Mouse (Mus musculus): ENCODE results near the gene Lhx1. TPM values are rescaled to one million over a fixed set of nuclear protein-coding genes. Genes with fewer than 3 reads are reported as not detected.

Gene Lhx1
- polyA plus RNA-seq (2016; fragmentation: Nextera tagmentation; extraction: Ambion mirVana) = 16.4 and 16.8 TPM in 2 replicates

DNA sequence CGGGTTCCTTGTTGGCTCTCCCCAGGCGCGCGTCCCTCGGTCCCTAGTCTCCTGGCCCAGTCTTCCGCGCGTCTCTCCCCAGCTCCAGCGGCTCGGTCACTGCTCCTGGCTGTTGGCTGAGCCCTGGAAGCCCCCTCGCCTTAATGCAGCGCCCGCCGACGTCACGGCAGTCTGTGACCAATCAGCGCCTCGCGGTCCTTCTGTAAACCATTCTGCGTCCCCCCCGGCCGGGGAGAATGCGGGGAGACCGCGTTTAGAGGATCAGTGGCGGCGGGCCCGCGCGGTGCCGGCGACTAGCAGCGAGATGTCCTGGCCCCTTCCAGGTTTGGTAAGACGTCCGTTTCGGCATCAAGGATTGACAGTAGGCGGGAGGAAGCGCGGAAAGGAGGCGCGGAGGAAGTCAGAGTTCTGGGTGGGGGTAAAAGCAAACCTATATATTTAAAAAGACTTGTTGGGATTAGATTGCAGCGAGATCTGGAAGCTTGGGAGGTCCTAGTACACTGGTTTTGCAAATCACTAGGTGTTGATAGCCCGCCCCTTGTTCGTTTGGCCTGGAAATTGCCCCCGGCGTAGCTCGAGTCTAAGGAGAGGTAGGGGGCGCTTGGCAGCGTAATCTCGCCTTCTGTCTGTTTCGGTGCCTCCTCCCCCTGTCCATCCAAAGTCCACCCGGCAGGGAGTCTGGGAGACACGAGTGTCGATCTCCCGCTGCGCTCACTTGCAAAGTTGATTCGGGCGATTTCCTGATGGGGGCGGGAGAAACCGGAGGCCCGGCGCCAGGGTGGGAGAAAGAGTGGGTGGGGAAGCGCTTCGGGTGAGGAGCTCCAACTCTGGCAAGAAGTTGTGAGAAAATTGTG, at the start of gene Lhx1:
Gene Lhx1 (minus strand): TSS at position 115 of the 854 bp plus-strand sequence.
- Histone ChIP-seq H3K4me2 (peak within 1 kb of the TSS; percentile 85), H3K27me3 (peaks cover 100% of the 10 kb centered on the region), H3K4me1 (peaks cover 49% of the 10 kb centered on the region), H3K9ac (peak within 1 kb of the TSS; percentile 56), H3K36me3 (replicated peaks) (no peaks in the 10 kb centered on the region), H3K9me3 (no peaks in the 10 kb centered on the region), H3K27ac (peak within 1 kb of the TSS; percentile 50; the same call in 1 of the 2 replicates), H3K4me3 (replicated peaks) (peak within 1 kb of the TSS; percentile 46)
- ATAC-seq (ENCODE audit: low FRiP score) = peak; percentile 93
- under 1% methylated on average over 64 of the region's 64 CpGs for WGBS

DNA sequence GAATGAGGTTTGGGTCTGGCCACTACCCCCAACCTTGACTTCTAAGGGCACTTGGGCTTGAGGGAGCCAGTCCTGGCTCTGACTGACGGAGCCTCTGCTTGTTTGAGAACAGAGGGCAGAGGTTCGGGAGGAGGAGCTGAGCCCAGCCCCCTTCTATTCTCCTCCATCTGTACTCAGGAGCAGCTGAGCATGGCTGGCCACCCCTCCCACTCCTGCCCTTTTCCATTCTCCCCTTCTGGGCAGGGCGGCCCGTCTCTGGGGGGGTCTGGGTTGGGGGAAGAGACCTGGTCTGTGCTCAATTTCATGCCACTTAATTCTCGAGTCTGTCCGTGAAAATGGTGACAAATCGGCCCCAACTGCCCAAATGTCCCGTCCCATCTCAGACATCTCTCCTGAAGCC, 49.5 kb upstream of the Lhx1 start:
- Histone ChIP-seq H3K4me2 (no peak overlapping the region; the same call in 1 of the 2 replicates), H3K36me3 (replicated peaks) (no peaks in the 10 kb centered on the region), H3K27me3 (peaks cover 48% of the 10 kb centered on the region), H3K9me3 (no peaks in the 10 kb centered on the region), H3K9ac (no peak overlapping the region), H3K4me3 (replicated peaks) (no peak overlapping the region), H3K27ac (0 out of 2 replicates have a peak overlapping the region, but pooled peaks have one; percentile 36), H3K4me1 (peaks cover 48% of the 10 kb centered on the region)
- WGBS = 32% methylated on average over 8 of the region's 8 CpGs
- ATAC-seq (ENCODE audit: low FRiP score) = 0 out of 2 replicates have a peak, but pooled peaks have one; percentile 53

DNA sequence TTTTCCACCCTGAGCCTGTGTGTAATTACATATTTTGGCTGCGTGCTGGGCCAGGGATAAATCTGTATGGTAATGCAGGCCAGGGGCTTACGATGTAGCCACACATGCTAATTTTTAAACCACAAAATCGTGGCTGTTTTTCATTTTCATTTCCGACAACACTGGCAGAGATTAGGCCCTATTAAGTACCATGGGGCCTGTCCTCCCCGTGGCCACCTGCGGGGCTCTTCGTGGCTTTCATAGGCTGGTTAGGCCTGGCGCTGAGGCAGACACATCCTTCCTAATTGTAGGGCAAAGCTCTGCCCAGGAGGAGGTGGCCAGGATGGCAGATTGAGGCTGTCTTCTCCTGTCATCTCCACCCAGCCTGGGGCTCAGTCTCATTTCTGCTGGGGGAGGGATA, 48.3 kb upstream of the Lhx1 start:
- Histone ChIP-seq H3K4me3 (replicated peaks) (no peak overlapping the region), H3K9ac (no peak overlapping the region), H3K36me3 (replicated peaks) (no peaks in the 10 kb centered on the region), H3K27ac (no peak overlapping the region), H3K4me2 (no peak overlapping the region), H3K9me3 (no peaks in the 10 kb centered on the region), H3K27me3 (peaks cover 55% of the 10 kb centered on the region), H3K4me1 (peaks cover 51% of the 10 kb centered on the region)
- no peak for ATAC-seq (ENCODE audit: low FRiP score)
- WGBS = 39% methylated on average over 8 of the region's 8 CpGs

DNA sequence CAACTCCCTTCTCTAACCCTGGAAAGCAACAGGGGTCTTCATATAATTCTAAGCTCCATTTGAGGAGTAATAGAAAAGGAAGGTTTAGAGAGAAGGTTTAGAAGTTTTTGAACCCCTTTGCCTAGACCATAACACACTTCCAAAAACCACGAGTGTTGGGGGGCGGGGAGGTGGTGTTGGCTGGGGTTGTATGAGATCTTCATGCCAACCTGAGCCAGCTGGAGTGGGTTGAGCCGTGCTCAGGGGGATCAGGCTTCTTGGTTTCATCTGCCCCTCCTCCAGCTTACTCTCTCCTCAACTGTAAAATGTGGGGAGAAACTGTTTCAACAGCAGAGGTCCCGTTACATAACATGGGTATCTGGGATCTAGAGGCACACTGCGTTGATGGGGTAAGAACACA, 45.5 kb upstream of the Lhx1 start:
- Histone ChIP-seq H3K36me3 (replicated peaks) (no peaks in the 10 kb centered on the region), H3K4me1 (peaks cover 50% of the 10 kb centered on the region), H3K27ac (peak overlapping the region; percentile 71; the same call in 1 of the 2 replicates), H3K4me2 (no peak overlapping the region), H3K9me3 (no peaks in the 10 kb centered on the region), H3K27me3 (peaks cover 61% of the 10 kb centered on the region), H3K4me3 (replicated peaks) (no peak overlapping the region), H3K9ac (no peak overlapping the region)
- 72% methylated on average over 5 of the region's 5 CpGs for WGBS
- no peak for ATAC-seq (ENCODE audit: low FRiP score)

DNA sequence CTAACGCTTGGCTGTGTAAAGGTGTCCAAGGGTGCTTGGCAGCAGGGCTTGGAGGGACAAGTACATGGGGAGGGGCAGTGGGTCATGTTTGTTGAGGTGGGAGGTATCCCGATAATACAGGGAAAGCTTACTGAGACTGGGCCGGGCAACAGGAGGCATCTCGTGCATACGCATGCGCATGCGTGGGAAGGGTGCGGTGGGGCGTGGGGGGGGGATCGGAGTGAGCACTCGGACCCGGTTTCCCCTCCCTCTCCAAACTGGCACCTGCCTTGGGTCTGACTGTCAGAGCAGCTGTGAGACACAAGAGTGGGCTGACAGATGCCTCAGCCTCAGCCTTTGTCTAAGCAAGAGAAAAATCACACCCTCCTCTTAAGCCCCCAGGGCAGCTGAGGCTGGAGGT, 45.1 kb upstream of the Lhx1 start:
- WGBS = 61% methylated on average over 12 of the region's 12 CpGs
- H3K4me1 ChIP-seq = peaks cover 50% of the 10 kb centered on the region
- no peak overlapping the region for H3K4me3 ChIP-seq (replicated peaks)
- H3K27me3 ChIP-seq = peaks cover 56% of the 10 kb centered on the region
- H3K36me3 ChIP-seq (replicated peaks) = no peaks in the 10 kb centered on the region
- no peak overlapping the region for H3K9ac ChIP-seq
- peak overlapping the region; percentile 71 for H3K27ac ChIP-seq
- ATAC-seq (ENCODE audit: low FRiP score) = peak; percentile 64
- no peaks in the 10 kb centered on the region for H3K9me3 ChIP-seq
- no peak overlapping the region for H3K4me2 ChIP-seq

DNA sequence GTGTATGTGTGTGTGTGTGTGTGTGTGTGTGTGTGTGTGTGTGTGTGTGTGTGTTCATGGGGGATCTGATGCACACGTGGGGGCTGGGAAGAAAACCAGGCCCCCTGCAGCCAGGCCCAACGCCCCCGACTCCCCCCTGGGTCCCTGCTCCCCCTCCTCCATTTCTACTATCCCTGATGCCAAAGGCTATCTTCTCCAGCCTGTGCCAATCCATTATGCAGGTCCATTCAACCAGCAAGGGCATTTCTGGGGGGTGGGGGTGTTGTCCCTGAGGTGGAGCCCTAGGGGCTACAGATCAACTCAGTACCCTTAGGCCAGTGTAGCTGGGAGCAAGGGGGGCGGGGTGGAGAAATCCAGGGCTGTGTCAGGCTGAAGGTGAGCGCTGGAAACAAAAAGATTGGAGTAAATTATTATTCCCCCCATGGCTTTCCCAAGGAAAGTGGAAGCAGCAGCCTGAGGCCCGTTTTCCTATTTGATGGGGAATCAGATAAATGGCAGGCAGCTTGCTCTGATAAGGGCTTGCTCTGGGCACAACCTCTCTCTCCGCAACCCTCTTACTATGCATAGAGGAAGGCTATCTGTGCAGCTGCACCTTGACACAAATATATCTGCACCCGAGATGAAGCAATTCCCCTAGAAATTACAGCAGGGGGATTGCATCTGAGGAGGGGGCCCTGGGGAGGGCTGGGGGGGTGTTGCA, 43.9 kb upstream of the Lhx1 start:
- WGBS = 59% methylated on average over 5 of the region's 8 CpGs
- ATAC-seq (ENCODE audit: low FRiP score) = peak; percentile 44; the same call in 1 of the 2 replicates
- Histone ChIP-seq H3K9me3 (no peaks in the 10 kb centered on the region), H3K9ac (no peak overlapping the region), H3K4me2 (no peak overlapping the region), H3K4me3 (replicated peaks) (no peak overlapping the region), H3K4me1 (peaks cover 39% of the 10 kb centered on the region), H3K27me3 (peaks cover 56% of the 10 kb centered on the region), H3K27ac (peak overlapping the region; percentile 14), H3K36me3 (replicated peaks) (no peaks in the 10 kb centered on the region)

DNA sequence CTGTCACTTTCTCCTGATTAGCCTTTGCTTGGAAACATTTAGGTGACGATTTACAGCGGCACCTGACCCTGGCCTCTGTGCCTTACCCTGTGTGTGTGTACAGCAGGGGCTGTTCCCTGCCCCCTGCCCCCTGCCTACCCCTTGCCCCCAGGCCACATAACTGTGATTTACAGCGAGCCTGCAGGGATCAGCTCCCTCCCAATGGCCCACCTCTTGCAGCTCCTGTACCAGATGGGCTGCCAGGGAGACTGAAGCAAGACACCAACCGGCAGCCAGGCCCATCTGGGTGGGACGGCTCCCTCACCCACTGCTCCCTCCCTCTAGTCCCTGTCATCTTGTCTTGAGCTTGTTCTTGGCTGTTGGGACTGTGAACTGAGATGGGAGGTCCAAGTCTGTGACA, 43.1 kb upstream of the Lhx1 start:
- WGBS = 54% methylated on average over 5 of the region's 5 CpGs
- Histone ChIP-seq H3K9ac (no peak overlapping the region), H3K9me3 (no peaks in the 10 kb centered on the region), H3K27ac (0 out of 2 replicates have a peak overlapping the region, but pooled peaks have one; percentile 15), H3K4me3 (replicated peaks) (no peak overlapping the region), H3K27me3 (peaks cover 59% of the 10 kb centered on the region), H3K36me3 (replicated peaks) (no peaks in the 10 kb centered on the region), H3K4me1 (peaks cover 43% of the 10 kb centered on the region), H3K4me2 (no peak overlapping the region)
- 0 out of 2 replicates have a peak, but pooled peaks have one; percentile 40 for ATAC-seq (ENCODE audit: low FRiP score)

DNA sequence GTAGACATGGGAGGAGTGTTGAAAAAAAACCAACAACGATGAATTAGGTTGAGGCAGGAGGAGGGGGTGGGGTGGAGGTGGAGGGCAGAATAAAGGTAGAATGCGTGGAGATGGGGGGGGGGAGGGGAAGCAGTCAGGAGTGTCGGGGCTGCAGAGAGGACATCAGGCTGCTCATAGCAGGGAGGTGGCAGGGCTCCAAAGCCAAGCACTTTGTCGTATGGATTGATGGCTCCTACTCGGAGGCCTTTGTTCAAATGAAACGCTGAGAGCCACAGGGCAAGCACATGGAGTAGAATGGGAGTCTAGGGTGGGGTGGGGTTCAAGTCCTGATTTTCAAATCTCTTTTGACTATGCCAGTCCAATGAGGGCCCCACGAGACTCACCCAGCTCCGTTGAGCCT, 41.4 kb upstream of the Lhx1 start:
- 58% methylated on average over 8 of the region's 8 CpGs for WGBS
- Histone ChIP-seq H3K4me1 (peaks cover 56% of the 10 kb centered on the region), H3K27ac (no peak overlapping the region), H3K9ac (no peak overlapping the region), H3K27me3 (peaks cover 73% of the 10 kb centered on the region), H3K4me3 (replicated peaks) (no peak overlapping the region), H3K4me2 (no peak overlapping the region), H3K36me3 (replicated peaks) (no peaks in the 10 kb centered on the region), H3K9me3 (no peaks in the 10 kb centered on the region)
- ATAC-seq (ENCODE audit: low FRiP score) = no peak

DNA sequence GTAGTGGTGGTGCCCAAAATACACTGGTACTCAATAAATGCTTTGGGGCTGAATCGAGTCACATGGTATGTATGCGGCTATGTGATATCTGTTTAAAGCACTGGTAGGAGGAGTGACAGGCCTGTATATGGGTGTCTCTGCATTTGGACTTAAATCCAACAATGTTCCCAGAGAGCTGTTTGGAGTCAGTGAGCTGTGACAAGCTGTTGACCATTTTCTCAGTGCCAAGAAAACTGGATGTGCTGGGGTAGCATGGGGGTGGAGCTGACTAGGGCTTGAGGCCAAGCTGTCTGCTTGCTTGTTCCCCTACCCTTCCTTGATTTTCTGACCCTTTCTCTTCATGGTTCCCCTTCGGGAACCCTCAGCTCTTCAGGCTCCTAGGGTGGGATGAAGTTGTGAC, 39.9 kb upstream of the Lhx1 start:
- 93% methylated on average over 3 of the region's 3 CpGs for WGBS
- no peak overlapping the region for H3K9ac ChIP-seq
- no peak overlapping the region for H3K4me3 ChIP-seq (replicated peaks)
- H3K27ac ChIP-seq = no peak overlapping the region
- no peaks in the 10 kb centered on the region for H3K36me3 ChIP-seq (replicated peaks)
- no peak for ATAC-seq (ENCODE audit: low FRiP score)
- peaks cover 44% of the 10 kb centered on the region for H3K4me1 ChIP-seq
- peaks cover 77% of the 10 kb centered on the region for H3K27me3 ChIP-seq
- H3K9me3 ChIP-seq = no peaks in the 10 kb centered on the region
- no peak overlapping the region for H3K4me2 ChIP-seq

DNA sequence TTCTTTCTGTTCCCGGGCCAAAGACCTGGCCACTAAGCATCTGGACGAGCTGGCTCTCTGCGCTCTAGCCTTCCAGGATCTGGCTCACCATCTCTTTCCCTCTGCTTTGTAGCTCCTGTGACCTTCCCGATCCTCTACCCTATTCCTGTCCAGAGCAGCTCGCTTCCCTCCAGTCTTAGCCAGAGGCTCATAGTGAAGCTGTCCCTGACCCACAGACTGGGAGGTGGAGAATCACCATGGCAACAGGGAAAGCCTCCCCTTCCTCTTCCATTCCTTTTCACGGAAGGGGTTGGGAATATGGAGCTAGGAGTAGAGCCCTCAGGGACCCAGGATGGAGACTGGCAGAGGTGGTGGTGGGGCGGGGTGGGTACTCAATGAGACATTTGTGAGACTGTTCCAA, 38.0 kb upstream of the Lhx1 start:
- Histone ChIP-seq H3K4me2 (peak overlapping the region; percentile 2; the same call in 1 of the 2 replicates), H3K9ac (no peak overlapping the region)

DNA sequence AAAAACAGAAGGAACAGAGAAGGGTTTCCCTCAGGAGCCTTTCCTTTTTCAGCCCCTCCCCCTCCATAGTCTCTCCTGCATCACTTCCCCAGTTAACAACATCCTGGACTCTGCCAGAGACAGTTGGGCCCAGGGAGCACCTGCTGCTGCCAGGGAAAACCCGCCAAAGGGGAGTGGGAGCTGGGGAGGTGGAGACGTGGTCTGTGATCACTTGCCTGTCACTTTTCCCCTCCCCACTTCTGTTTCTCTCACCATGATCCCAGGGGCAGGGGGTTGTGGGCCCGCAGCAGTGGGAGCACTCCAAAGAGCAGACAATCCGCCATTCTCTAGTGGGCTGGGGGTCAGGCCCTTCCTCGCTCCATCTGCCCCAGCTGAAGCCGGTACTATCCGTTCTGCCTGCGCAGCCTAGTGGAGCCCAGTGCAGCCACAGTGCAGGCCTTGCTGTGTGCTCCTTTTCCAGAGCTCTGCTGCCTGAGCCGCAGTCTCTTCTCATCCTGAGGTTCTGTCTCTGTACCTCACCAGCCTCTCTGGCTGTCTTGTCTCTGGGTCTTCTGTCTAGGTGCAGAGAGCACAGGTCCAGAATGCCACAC, 37.5 kb upstream of the Lhx1 start:
- no peaks in the 10 kb centered on the region for H3K9me3 ChIP-seq
- 0 out of 2 replicates have a peak overlapping the region, but pooled peaks have one; percentile 14 for H3K9ac ChIP-seq
- 11% methylated on average over 9 of the region's 9 CpGs for WGBS
- H3K27me3 ChIP-seq = peaks cover 65% of the 10 kb centered on the region
- ATAC-seq (ENCODE audit: low FRiP score) = peak; percentile 51; the same call in 1 of the 2 replicates
- H3K4me1 ChIP-seq = peaks cover 24% of the 10 kb centered on the region
- H3K36me3 ChIP-seq (replicated peaks) = no peaks in the 10 kb centered on the region
- 0 out of 2 replicates have a peak overlapping the region, but pooled peaks have one; percentile 43 for H3K27ac ChIP-seq
- H3K4me3 ChIP-seq (replicated peaks) = no peak overlapping the region
- peak overlapping the region; percentile 2; the same call in 1 of the 2 replicates for H3K4me2 ChIP-seq

More for the DNA sequence above, 38.0 kb upstream of the Lhx1 start:
- Histone ChIP-seq H3K27me3 (peaks cover 70% of the 10 kb centered on the region), H3K9me3 (no peaks in the 10 kb centered on the region), H3K4me1 (peaks cover 26% of the 10 kb centered on the region), H3K36me3 (replicated peaks) (no peaks in the 10 kb centered on the region), H3K4me3 (replicated peaks) (no peak overlapping the region), H3K27ac (0 out of 2 replicates have a peak overlapping the region, but pooled peaks have one; percentile 43)
- ATAC-seq (ENCODE audit: low FRiP score) = peak; percentile 55
- WGBS = 32% methylated on average over 7 of the region's 7 CpGs

DNA sequence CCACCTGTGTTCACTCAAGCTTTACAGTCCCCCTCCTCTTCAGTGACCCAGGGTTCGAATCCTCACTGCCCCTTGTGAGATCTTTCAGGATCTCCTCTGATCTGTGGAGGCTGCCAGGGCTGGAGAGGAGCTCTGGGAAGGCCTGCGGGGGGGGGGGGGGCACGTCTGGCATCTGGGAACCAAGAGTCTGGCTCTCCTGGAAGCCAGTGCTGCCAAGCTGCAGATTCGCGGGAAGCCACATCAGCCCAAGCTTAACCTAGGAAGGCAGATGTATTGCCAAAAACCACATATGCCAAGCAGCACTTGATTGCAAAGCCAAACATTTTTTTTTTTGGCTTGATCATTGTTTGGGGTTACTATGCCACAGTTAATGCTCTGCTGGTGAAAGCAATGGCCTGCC, 36.2 kb upstream of the Lhx1 start:
- no peak overlapping the region for H3K4me3 ChIP-seq (replicated peaks)
- no peak overlapping the region for H3K27ac ChIP-seq
- H3K27me3 ChIP-seq = peaks cover 55% of the 10 kb centered on the region
- H3K9ac ChIP-seq = no peak overlapping the region
- H3K4me2 ChIP-seq = no peak overlapping the region
- H3K4me1 ChIP-seq = peaks cover 18% of the 10 kb centered on the region
- 69% methylated on average over 5 of the region's 5 CpGs for WGBS
- H3K9me3 ChIP-seq = no peaks in the 10 kb centered on the region
- H3K36me3 ChIP-seq (replicated peaks) = no peaks in the 10 kb centered on the region
- ATAC-seq (ENCODE audit: low FRiP score) = no peak
